Mouse (Mus musculus) embryo, embryonic 10.5 days (tissue): ENCODE measurements at regions not wholly inside any gene's neighbourhood (a gene's known extent, or its start where the extent isn't known, plus 50 kb on each side); places are given as distances from the start of the nearest gene placed in this dataset.
A peak's percentile ranks its signal among the peaks of the same experiment; 100 is the strongest.
"Not testable (repeated sequence)": the region's sequence is repeated elsewhere in the genome, so short reads cannot be mapped to it uniquely, and the experiment has no call there.

ENCODE experiments used
- DNase-seq: peaks from one replicate; pipeline ENCODE4 v3.0.0-alpha.2; 2015; ENCODE audit warnings: low spot score

GRCm38 (mm10) chr12:117379103-117379850 lies 137.0 kb upstream of the Rapgef5 start:
- DNase-seq: no peak

- DNase-seq: no peak
Observed at GRCm38 (mm10) chr12:117380836-117381235, 135.4 kb upstream of the Rapgef5 start.

GRCm38 (mm10) chr12:117382727-117383126 lies 133.6 kb upstream of the Rapgef5 start:
- DNase-seq: not testable (repeated sequence)

GRCm38 (mm10) chr12:117385072-117385666 lies 131.1 kb upstream of the Rapgef5 start:
- peak; percentile 94 for DNase-seq

GRCm38 (mm10) chr12:117385697-117386096 lies 130.6 kb upstream of the Rapgef5 start:
- DNase-seq: no peak

- no peak for DNase-seq
Observed at GRCm38 (mm10) chr12:117386957-117387356, 129.3 kb upstream of the Rapgef5 start.

GRCm38 (mm10) chr12:117389516-117390347 lies 126.5 kb upstream of the Rapgef5 start:
- DNase-seq: no peak

- DNase-seq: no peak
Observed at GRCm38 (mm10) chr12:117397512-117397911, 118.8 kb upstream of the Rapgef5 start.

GRCm38 (mm10) chr12:117403513-117404156 lies 112.6 kb upstream of the Rapgef5 start:
- DNase-seq: peak; percentile 90

GRCm38 (mm10) chr12:117404157-117404752 lies 112.0 kb upstream of the Rapgef5 start:
- no peak for DNase-seq

GRCm38 (mm10) chr12:117406832-117407231 lies 109.4 kb upstream of the Rapgef5 start:
- no peak for DNase-seq

GRCm38 (mm10) chr12:117410604-117411003 lies 105.7 kb upstream of the Rapgef5 start:
- DNase-seq: no peak

GRCm38 (mm10) chr12:117412257-117412656 lies 104.0 kb upstream of the Rapgef5 start:
- DNase-seq: no peak

- DNase-seq: peak; percentile 27
Observed at GRCm38 (mm10) chr12:117412779-117413505, 103.3 kb upstream of the Rapgef5 start.

- DNase-seq: no peak
Observed at GRCm38 (mm10) chr12:117414020-117414419, 102.3 kb upstream of the Rapgef5 start.

GRCm38 (mm10) chr12:117415146-117415545 lies 101.1 kb upstream of the Rapgef5 start:
- no peak for DNase-seq

GRCm38 (mm10) chr12:117417991-117418390 lies 98.3 kb upstream of the Rapgef5 start:
- DNase-seq: no peak

GRCm38 (mm10) chr12:117422315-117422978 lies 93.8 kb upstream of the Rapgef5 start:
- no peak for DNase-seq

- no peak for DNase-seq
Observed at GRCm38 (mm10) chr12:117425363-117426031, 90.8 kb upstream of the Rapgef5 start.

- DNase-seq: peak; percentile 84
Observed at GRCm38 (mm10) chr12:117427431-117427830, 88.8 kb upstream of the Rapgef5 start.
